Mouse (Mus musculus): ENCODE results near the gene Arl15.

DNA sequence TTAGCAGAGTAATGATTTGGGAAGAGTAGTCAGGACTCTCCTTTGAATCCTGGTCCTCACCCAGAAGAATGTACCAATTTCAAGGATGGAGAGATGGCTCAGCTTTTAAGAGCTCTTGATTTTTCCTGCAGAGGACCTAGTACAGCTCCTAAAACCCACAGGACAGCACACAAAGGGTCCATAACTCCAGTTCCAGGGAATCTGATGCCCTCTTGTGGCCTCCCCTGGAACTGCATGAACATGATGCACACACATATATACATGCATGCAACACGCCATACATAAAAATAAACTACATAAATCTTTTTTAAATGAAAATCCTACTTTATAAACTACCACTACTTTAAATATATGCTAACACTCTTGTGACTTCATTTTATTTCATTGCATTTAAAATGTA is 70.6 kb downstream of the Arl15 start:
- TF ChIP-seq CTCF (IDR thresholded peaks at IDR 0.05; ENCODE audit: control insufficient read depth, insufficient read depth, low read length) = peak; percentile 60; the same call in 1 of the 2 replicates
- TF ChIP-seq POLR2A (IDR thresholded peaks at IDR 0.05; ENCODE audit: borderline replicate concordance, control insufficient read depth, low read depth, low read length) = no peak

Measured in bone marrow, adult 2 months (tissue).